Mouse (Mus musculus): ENCODE results near the gene Gale. TPM values are rescaled to one million over a fixed set of nuclear protein-coding genes. Genes with fewer than 3 reads are reported as not detected.

The Gale gene
- total RNA-seq, 2 experiments from 2014 or later = 22.4 to 22.5 TPM

DNA sequence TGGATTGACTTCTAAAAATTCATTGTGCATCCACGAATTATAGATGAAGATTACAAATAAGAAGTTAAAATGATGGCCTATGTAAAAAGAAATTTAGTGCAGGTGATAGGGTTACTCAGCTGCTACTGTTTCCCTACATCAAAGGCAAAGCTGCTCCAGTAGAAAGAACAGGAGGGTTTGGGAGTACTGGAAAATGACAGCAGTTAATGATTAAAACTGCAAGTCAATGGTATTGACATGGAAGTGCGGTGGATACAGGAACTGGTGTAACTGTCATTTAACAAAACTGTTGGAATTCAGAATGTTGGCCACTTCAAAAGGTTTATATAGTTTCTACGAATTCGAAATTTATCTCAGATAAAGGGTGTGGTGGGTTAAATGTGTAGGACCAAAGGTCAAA is 31.6 kb downstream of the Gale start:
- intact Hi-C loops (cut with DNase I) = no loop called here
- DNase-seq (ENCODE audit: low spot score in 2 of 2) = no peak

DNA sequence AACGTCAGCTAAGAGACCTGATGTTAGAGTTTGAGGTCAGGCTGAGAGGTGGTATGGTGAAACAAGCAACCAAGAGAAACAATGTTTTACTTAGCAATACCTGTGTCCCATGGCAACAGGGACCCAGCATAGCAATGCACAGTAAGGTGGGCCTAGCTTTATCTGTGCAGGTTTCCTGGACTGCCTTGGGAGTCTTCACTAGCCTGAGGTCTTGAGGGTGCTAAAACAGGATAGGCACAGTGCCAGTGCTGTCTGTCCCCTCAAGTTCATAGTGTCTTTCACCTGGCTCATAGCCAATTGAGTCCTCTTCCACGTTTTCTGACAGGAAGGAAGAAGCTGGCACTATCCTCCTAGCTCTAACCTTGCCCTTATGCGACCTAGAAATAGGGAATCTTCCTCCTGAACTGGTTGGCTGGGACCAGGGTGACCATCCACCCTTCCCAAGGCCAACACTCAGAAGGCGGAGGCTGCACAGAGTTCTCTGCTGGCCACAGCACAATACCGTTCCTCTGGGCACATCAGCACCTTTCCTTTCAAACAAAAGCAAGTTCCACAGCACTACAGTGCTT is 40.7 kb downstream of the Gale start:
- intact Hi-C loops (cut with DNase I) = no loop called here
- DNase-seq (ENCODE audit: low spot score in 2 of 2) = no peak

DNA sequence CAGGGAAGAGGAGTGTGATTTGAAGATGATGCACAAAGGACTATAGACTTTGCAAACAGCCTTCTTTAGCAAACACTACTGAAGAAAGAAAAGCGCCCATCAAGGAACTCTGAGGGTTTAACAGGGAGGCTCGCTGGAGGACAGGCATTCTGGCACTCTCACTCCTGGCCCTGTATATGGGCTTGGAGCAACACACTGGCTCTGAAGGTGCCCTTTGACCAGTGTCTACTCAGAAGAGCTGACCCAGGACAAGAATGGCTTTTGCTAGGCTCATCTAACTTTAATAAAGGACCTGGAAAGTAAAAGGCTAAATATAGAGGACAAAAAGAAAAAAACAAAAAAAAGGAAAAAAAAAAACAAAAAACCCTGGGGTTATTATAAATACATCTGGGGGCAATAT is 41.4 kb downstream of the Gale start:
- DNase-seq (ENCODE audit: low spot score in 2 of 2) = no peak
- intact Hi-C loops (cut with DNase I) = no loop called here

DNA sequence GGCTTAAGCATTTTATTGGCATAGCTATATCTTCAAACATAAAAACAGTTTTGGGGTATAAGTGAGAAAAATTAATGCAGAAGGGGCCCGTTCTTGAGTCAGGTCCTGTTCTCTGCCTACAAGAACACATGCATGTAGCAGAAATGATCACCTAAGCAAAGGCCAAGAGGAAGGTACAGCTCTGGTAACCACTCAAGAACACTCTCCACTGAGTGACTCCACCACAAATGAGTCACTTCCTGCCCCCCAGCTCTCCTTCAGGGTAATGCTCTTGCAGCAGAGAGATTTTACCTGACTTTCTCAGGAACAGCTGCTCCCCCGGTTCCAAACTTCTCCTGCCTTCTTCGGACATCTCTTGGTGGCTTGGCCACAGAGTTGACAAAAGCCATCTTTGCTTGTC is 43.3 kb downstream of the Gale start:
- intact Hi-C loops (cut with DNase I) = no loop called here
- DNase-seq (ENCODE audit: low spot score in 2 of 2) = no peak

DNA sequence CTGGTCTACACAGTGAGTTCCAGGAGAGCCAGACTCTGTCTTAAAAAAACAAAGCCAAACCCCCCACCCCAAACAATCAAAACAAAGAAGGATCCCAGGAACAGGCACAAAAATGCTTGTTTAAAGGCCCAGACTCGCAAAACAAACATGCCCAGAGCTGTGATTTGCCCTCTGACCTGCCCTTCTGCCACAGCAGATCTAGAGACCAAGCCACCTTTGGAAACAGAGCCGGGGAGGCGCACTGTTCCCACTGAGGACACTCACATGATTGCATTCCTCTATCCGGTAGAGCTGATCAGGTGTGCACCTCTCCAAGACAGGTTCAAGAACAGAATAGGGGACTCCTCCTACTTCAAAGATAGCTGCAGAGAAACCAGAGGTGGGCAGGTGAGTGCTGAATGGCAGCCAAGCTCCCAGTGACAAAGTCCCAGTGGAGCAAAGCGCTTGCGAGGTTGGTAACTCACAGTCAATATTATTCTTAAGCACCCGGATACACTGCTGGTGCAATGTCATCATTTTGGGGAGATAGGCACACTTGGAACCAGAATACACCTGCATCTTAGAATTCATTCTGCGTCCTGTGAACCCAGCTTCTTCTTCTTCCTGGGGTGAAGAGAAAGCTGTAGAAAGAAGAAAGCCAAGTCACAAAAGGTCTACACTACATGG is 45.4 kb downstream of the Gale start:
- intact Hi-C loops (cut with DNase I) = no loop called here
- DNase-seq (ENCODE audit: low spot score in 2 of 2) = no peak

DNA sequence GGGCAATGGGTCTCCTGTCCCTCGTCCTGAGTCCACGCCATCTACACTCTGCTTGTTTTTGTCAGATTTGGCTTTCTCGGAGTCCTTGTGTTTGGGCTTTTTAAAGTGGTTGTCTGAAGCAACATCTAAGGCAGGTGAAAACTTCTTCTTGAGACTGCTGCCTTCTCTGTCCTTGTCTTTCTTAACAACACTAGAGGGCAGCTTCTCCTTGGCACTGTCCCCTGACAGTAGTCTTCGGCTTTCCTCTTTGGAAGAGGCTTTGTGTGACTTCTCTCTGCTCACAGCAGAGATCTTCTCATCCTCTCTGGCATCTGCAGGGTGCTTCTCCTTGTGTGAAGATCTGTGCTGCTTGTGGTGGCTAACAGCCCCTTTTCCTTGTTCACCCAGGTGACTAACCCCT is 47.1 kb downstream of the Gale start:
- DNase-seq (ENCODE audit: low spot score in 2 of 2) = no peak
- intact Hi-C loops (cut with DNase I) = no loop called here

DNA sequence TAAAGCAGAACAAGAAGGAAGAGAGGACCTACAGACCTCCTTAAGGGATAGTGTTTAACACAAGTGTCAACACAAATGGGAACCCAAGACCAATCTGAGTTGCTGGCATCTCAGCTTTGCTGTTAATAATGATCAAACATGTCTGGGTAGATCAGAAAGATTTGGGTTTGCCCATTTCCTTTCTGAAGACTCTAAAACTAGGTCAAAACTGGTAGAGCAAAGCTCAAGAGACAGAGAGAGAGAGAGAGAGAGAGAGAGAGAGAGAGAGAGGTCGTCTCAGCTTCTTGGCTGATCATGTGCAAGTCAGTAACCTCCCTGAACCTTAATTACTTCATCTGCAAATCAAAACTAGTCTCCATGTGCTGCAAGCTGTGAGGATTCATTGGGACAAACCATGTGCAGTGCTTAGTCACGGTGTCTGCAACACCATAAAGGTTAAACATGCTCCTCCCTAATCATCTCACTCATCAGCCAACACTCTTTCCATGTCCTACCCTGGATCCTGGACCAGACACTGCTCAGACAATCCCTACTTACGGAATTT is 52.6 kb downstream of the Gale start:
- DNase-seq (ENCODE audit: low spot score in 2 of 2) = no peak
- intact Hi-C loops (cut with DNase I) = no loop called here

Other genes with a start within 250 kb of the Gale start
- under 1 TPM; 0.18 to 0.25 TPM for gene Il22ra1, start 235.6 kb upstream of the Gale start, total RNA-seq (2021)
- 1 to 10 TPM; 1.4 to 1.7 TPM for gene Myom3, start 204.0 kb upstream of the Gale start, total RNA-seq (2021)
- 10 to 100 TPM; 74.3 to 80.1 TPM for gene Srsf10, start 108.0 kb upstream of the Gale start, total RNA-seq (2021)
- 10 to 100 TPM; 46.8 to 48.4 TPM for gene Pnrc2, start 89.9 kb upstream of the Gale start, total RNA-seq (2021)
- gene Cnr2, start 68.3 kb upstream of the Gale start, total RNA-seq (2021) = under 1 TPM in 1 of 2 experiments, not detected in 1; 0.14 TPM
- 10 to 100 TPM; 29.2 to 36.3 TPM for gene Fuca1, start 43.0 kb upstream of the Gale start, total RNA-seq (2021)
- 10 to 100 TPM; 29.5 TPM for gene Hmgcl, start 17.3 kb upstream of the Gale start, total RNA-seq (2021)
- gene Lypla2, start 8.9 kb downstream of the Gale start, total RNA-seq (2021) = 10 to 100 TPM; 87.0 to 88.6 TPM
- 10 to 100 TPM; 82.1 to 84.3 TPM for gene Pithd1, start 23.5 kb downstream of the Gale start, total RNA-seq (2021)
- gene Eloa, start 58.0 kb downstream of the Gale start, total RNA-seq (2021) = 10 to 100 TPM; 27.3 to 28.8 TPM
- gene Rpl11, start 89.7 kb downstream of the Gale start, total RNA-seq (2021) = 100 to 1,000 TPM; 233 to 241 TPM
- gene Id3, start 179.8 kb downstream of the Gale start, total RNA-seq (2021) = 10 to 100 TPM; 37.5 to 39.2 TPM
- 1 to 10 TPM in 1 of 2 experiments, under 1 TPM in 1; 0.66 to 1.2 TPM for gene E2f2, start 208.7 kb downstream of the Gale start, total RNA-seq (2021)
- gene Asap3, start 242.6 kb downstream of the Gale start, total RNA-seq (2021) = 1 to 10 TPM; 3.1 to 3.2 TPM